Mouse (Mus musculus): ENCODE measurements around the gene Mier2. TPM values are rescaled to one million over a fixed set of nuclear protein-coding genes. Genes with fewer than 3 reads are reported as not detected.

The Mier2 gene
- total RNA-seq, 2 experiments from 2014 or later: 32.5 to 34.2 TPM

GRCm38 (mm10) chr10:79577376-79577775 lies 22.4 kb upstream of the Mier2 start:
- DNase-seq (ENCODE audit: low spot score in 2 of 2): no peak

DNA sequence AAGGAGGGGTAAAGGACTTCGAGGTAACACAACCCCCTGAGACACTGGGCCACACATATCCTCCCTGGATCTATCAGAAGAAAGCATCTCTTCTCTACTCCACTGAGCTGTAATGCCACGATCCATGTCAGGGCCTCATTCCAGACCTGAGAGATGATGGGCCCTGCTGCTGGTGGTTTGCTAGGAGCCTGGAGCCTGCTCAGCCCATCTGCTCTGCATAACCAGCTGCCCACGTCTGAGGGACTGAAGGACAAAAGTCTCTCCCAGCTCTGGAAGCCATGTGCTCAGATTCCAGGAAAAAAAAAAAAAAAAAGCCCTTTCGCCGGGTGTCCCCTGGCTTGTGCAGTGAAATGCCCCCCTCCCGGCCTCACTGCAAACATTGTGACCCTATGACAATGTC lies 20.8 kb upstream of the Mier2 start:
- no peak for DNase-seq (ENCODE audit: low spot score in 2 of 2)

DNA sequence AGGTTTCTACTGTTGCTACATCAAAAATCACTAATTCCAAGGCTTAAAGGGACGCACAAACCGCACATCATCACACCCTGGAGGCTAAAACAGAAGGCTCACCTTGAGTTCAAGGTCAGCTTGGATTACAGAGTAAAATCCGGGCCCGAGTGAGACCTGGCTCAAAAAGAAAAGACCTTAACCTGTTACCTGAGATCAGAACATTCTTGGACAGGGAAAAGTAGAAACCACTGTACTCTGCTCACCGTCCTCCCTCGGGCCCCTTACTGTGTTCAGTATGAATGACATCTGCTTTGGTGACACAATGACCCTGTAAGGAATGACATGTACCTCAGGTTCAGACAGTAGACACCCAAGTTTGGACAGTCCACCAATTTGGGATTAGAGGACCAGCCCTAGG lies 19.8 kb upstream of the Mier2 start:
- no peak for DNase-seq (ENCODE audit: low spot score in 2 of 2)

GRCm38 (mm10) chr10:79574350-79574749 lies 19.4 kb upstream of the Mier2 start:
- DNase-seq (ENCODE audit: low spot score in 2 of 2): no peak

DNA sequence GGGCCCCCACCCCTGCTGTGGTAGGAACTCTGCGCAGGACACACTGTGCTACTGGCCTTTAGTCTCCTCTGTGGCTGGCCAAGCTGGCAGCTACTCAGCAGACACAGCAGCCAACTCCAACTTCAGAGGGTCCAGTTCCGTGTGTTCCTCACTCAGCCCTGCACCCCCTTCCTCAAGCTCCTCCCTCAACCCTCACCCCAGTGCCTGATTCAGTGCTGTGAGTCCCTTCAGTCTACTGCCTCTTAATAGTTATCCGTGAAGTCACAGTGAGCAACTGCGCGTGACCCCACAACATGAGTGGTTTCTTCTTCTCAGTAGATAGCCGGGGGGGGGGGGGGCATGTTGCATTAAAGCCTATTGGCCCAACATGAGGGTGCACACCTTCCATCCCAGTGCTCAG lies 18.6 kb upstream of the Mier2 start:
- DNase-seq (ENCODE audit: low spot score in 2 of 2): no peak

DNA sequence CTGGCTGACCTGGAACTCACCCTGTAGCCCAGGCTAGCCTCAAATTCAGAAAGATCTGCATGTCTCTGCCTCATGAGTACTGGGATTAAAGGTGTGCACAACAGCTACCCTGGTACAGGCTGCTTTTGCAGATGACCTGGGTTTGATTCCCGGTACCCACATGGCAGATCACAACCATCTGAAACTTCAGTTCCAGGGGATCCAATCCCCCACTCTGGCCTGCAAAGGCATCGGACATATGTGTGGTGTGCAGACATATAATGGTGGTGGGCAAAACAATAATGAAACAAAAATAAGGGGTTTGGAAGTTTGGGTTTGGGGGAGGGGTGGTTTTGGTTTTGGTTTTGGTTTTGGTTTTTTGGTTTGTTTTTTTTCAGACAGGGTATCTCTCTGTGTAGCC lies 16.3 kb upstream of the Mier2 start:
- DNase-seq (ENCODE audit: low spot score in 2 of 2): no peak

GRCm38 (mm10) chr10:79569921-79570320 lies 14.9 kb upstream of the Mier2 start:
- no peak for DNase-seq (ENCODE audit: low spot score in 2 of 2)

GRCm38 (mm10) chr10:79559716-79560115 lies 4.7 kb upstream of the Mier2 start:
- DNase-seq (ENCODE audit: low spot score in 2 of 2): peak in 1 of 2 experiments; percentile 1

DNA sequence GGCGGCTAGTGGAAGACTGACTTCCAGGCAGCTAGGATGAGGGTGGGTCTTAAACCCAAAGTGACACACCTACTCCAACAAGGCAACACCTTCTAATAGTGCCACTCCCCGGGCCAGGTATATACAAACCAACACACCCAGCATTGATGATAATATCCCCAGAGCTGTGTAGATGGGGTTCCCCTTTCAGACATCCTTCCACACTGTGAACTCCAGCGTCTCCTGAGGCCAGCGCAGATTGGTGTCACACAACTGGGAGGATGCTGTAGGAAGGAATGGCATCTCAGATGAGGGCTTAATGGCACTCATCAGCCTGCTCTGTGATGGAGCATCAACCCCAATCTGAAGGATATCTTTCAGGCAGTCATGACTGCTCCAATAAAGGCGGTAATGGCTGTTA lies 2.5 kb upstream of the Mier2 start:
- DNase-seq (ENCODE audit: low spot score in 2 of 2): peak in 1 of 2 experiments; percentile 18

DNA sequence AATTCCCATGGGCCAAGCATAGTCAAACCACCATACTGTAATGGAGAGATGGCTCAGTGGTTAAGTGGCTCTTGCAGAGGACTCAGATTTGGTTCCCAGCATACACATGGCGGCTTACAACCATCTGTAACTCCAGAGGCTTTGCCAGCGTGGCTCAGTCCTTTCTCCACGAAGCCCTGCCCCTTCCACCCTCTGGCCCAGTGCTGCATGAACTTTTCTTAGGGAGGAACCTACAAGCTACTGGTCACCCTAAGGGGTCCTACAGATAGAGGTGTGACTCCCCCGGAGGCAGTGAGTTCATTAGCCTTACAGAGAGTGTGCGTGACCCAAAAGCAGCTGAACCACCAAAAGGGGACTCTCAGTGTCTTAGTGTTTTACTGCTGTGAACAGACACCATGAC lies 2.0 kb upstream of the Mier2 start:
- peak in 1 of 2 experiments; percentile 15 for DNase-seq (ENCODE audit: low spot score in 2 of 2)

GRCm38 (mm10) chr10:79555238-79555724 lies 282 bp upstream of the Mier2 start:
- peak in 1 of 2 experiments; percentile 18 for DNase-seq (ENCODE audit: low spot score in 2 of 2)

DNA sequence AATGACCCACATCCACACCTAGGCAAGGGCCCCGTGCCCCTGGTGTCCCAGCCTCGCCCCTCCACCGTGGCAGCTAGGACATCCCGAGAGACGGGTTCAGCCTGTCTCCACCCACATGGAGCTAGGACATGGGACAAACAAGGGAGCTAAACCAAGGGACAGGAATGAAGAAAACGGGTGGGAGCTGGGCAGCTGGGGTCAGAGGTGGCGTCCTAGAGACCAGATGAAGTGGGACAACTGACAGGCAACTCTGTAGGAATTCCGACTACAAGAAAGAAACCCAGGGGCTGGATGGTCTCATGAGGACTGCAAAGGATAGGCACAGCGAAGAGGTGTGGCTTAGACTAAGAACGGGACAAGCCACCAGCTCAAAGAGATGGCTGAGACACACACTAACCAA lies 1.3 kb downstream of the Mier2 start:
- DNase-seq (ENCODE audit: low spot score in 2 of 2): peak; percentile 1 to 18

DNA sequence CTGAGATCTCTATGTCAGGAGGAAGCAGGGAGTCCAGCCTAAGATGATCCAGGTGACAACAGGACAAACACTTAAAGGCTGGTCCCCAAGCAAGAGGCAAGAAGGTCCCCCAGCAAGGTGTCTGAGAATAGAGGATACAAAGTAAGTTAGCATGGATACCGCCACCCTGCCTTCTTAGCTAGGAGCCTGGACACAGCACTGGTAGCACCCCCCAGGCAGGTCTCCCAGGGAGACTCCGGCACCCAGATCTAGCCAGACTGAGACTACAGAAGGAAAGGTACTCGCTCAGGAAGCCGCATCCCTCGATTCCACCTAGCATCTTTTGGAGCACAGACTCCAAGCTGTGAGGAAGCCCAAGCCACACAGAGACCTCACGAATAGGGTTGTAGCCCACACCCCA lies 1.8 kb downstream of the Mier2 start:
- DNase-seq (ENCODE audit: low spot score in 2 of 2): no peak

DNA sequence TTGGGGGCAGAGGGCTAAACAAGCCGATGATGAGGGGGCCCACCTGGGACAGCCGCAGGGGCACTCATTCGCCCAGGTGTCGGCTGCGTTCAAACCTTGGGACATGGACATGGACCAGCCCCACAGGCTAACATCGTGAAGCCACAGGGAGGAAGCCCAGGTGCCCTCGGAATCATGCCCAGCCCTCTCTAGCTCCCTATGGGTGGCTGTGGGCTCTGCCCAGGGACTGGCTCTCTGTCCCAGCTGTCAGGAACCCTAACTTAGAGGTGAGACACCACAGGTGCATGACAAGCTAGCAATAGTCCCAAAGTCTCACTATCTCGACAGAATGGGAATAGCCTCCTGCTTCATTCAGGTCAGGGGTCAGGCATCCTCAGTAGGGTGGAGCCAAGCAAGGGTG lies 2.5 kb downstream of the Mier2 start:
- peak in 1 of 2 experiments; percentile 17 for DNase-seq (ENCODE audit: low spot score in 2 of 2)

- DNase-seq (ENCODE audit: low spot score in 2 of 2): peak in 1 of 2 experiments; percentile 18
Observed at GRCm38 (mm10) chr10:79550366-79550765, 4.6 kb downstream of the Mier2 start.

- no peak for DNase-seq (ENCODE audit: low spot score in 2 of 2)
Observed at GRCm38 (mm10) chr10:79548971-79549723, 5.9 kb downstream of the Mier2 start.

- no peak for DNase-seq (ENCODE audit: low spot score in 2 of 2)
Observed at GRCm38 (mm10) chr10:79548546-79548945, 6.5 kb downstream of the Mier2 start.

GRCm38 (mm10) chr10:79547148-79547675 lies 7.8 kb downstream of the Mier2 start:
- no peak for DNase-seq (ENCODE audit: low spot score in 2 of 2)

DNA sequence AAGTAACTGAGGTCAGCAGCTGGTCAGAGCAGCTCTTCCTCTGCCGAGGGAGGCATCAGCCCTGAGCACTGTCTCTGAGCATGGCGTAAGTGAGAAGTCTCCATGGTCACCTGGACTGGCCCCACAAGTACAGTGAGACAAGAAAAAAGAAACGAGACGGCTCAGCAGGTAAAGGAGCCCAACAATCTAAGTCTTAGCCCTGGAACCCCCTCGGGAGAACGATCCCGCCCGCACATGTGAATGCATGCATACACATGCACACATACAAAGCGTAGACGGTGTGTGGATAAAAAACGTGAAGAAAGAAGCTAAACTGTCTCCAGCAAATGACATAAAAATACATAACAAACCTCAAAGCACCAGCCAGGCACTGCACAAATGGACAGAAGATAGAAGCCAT lies 8.5 kb downstream of the Mier2 start:
- DNase-seq (ENCODE audit: low spot score in 2 of 2): no peak

GRCm38 (mm10) chr10:79545891-79546290 lies 9.1 kb downstream of the Mier2 start:
- no peak for DNase-seq (ENCODE audit: low spot score in 2 of 2)

DNA sequence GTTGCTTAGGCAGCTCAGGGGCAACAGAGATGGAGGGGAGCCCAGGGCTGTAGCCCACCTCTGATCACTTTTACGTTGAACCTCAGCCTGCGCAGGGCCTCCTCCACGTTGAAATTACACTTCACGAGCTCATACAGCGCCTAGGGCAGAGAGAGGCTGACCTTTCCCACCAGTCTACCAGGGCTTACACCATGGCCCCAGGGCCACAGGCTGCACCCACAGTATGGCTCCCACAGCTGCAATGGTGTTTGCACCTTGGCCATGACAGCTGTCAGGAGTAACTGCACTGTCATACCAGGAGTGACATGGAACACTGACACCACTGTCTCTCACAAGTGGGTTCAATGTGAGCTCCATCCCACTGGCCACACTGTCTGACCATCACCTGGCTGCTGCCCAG lies 10.4 kb downstream of the Mier2 start:
- peak in 1 of 2 experiments; percentile 17 for DNase-seq (ENCODE audit: low spot score in 2 of 2)

DNA sequence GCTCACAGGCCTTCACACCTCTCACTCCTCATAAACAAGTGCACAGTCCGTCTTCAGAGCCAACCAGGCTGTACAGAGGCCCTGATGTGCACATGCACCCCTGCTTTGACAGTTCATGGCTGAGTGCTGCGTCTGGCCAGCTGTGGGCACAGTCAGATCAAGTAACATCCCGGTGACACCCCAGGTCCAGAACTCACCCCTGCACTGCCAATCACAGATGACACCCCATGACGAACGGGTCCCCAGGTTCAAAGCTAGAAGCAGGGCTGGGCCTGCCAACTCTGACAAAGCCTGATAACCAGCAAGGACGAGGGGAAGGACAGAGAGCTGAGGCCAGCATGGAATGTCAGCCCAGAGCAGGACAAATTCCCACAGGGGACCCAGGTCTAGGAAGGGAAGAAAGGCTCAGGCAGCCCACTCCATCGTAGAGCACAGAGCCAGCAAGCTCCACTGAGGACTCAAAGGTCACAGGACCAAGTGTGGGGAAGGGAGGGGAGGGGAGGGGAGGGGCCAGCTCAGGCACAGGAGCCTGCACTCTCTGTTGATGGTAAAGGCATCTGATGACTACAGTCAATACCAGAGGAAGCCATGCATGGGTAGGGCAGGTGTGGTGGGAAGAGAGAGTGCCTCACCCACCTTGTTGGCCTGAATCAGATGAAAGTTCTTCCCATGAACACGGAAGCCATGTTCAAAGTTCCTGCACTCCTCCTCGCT lies 11.0 kb downstream of the Mier2 start:
- DNase-seq (ENCODE audit: low spot score in 2 of 2): peak; percentile 23 to 32

Data from adrenal gland, adult 18-20 months (tissue).